Mouse (Mus musculus) stomach, postnatal 0 days (tissue): ENCODE results near the gene Cacnb4. TPM values are rescaled to one million over a fixed set of nuclear protein-coding genes. Genes with fewer than 3 reads are reported as not detected.
A peak's percentile ranks its signal among the peaks of the same experiment; 100 is the strongest.

ENCODE experiments used
- ATAC-seq: fragments of 200-750 bp; cut with Nextera tagmentation; 2 replicates; pipeline ENCODE4 v1.8.0; 2017; ENCODE audit not compliant: low FRiP score, low TSS enrichment
- DNase-seq: peaks from one replicate; pipeline ENCODE4 v3.0.0-alpha.2; 2016; ENCODE audit warnings: low spot score
- H3K27ac ChIP-seq: fragments of 300-500 bp; sonication (generic); replicated peaks from 2 replicates; pipeline ENCODE4 v1.5.1; 2014; ENCODE audit warnings: mild to moderate bottlenecking, control low read depth
- H3K27me3 ChIP-seq: fragments of 300-500 bp; sonication (generic); 2 replicates; pipeline ENCODE4 v1.6.1; 2014; ENCODE audit warnings: low read length; ENCODE audit not compliant: control insufficient read depth, insufficient read depth
- H3K36me3 ChIP-seq: fragments of 300-500 bp; sonication (generic); 2 replicates; pipeline ENCODE4 v1.6.1; 2014; ENCODE audit warnings: low read length, mixed read lengths; ENCODE audit not compliant: control insufficient read depth, insufficient read depth
- H3K4me1 ChIP-seq: fragments of 300-500 bp; sonication (generic); replicated peaks from 2 replicates; pipeline ENCODE4 v1.6.1; 2014; ENCODE audit warnings: antibody characterized with exemption; ENCODE audit not compliant: control insufficient read depth, insufficient read depth
- H3K4me2 ChIP-seq: fragments of 300-500 bp; sonication (generic); replicated peaks from 2 replicates; pipeline ENCODE4 v1.6.1; 2014; ENCODE audit warnings: low read depth, mild to moderate bottlenecking, control low read depth, moderate library complexity
- H3K4me3 ChIP-seq: fragments of 300-500 bp; sonication (generic); 2 replicates; pipeline ENCODE4 v1.5.1; 2014; ENCODE audit warnings: low read depth, low read length, control low read depth
- H3K9ac ChIP-seq: fragments of 300-500 bp; sonication (generic); 2 replicates; pipeline ENCODE4 v1.6.1; 2014; ENCODE audit warnings: mild to moderate bottlenecking, low read length, control low read depth, mixed read lengths
- H3K9me3 ChIP-seq: fragments of 300-500 bp; sonication (generic); 2 replicates; pipeline ENCODE4 v1.6.1; 2016; ENCODE audit warnings: low read length; ENCODE audit not compliant: control insufficient read depth
- CTCF ChIP-seq: IDR thresholded peaks from 2 replicates; pipeline ENCODE4 v1.5.1; 2016; ENCODE audit warnings: antibody characterized with exemption, low read depth, mild to moderate bottlenecking, moderate library complexity
- EP300 ChIP-seq: optimal IDR thresholded peaks from 2 replicates; pipeline ENCODE3; 2016; ENCODE audit warnings: antibody characterized with exemption
- WGBS: fragments of 180-500 bp; shearing (Covaris S2); extraction: QIAGEN DNeasy Blood & Tissue Kit; methylation state at CpG from one replicate; pipeline ENCODE4 v1.1.7; 2014; 5-methylcytosine and 5-hydroxymethylcytosine counted together
- polyA plus RNA-seq: library from polyadenylated mRNA; unstranded; fragments of >200 nt; fragmentation: Nextera tagmentation; extraction: Ambion mirVana; gene quantifications from 2 replicates; pipeline ENCODE4 v1.2.1, GENCODE M21; 2015

The Cacnb4 gene
- polyA plus RNA-seq, 1 experiment from 2014 or later: 0.93 TPM

DNA sequence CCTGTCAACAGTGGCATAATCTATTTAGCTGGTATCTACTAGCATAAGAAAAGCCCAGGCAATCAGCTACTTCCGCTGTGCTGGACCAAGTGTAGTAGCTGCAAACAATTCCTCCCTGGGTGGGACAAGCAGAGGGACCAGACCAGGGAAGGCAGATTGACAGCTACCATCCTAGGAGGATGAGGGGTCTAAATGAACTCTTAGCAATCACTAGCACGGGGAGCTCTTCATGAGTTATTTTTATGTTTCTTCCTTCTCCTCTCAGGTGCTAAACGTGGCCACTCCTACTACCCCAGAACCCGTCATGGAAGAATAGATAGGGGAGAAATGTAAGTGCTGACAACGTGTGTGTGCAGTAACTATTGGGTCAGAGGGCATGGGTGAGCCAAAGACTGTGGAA lies 105.8 kb downstream of the Cacnb4 start:
- no peak overlapping the region for H3K9ac ChIP-seq
- H3K9me3 ChIP-seq: no peaks in the 10 kb centered on the region
- DNase-seq (no peak), ATAC-seq (no peak)
- no peaks in the 10 kb centered on the region for H3K36me3 ChIP-seq
- H3K4me2 ChIP-seq: no peak overlapping the region
- TF ChIP-seq CTCF (no peak), EP300 (no peak)
- no peaks in the 10 kb centered on the region for H3K4me1 ChIP-seq
- H3K27me3 ChIP-seq: no peaks in the 10 kb centered on the region
- no peak overlapping the region for H3K27ac ChIP-seq
- no peak overlapping the region for H3K4me3 ChIP-seq
- 69% methylated on average over 5 of the region's 5 CpGs for WGBS

- DNase-seq (no peak), ATAC-seq (no peak)
- WGBS: 77% methylated on average over 11 of the region's 11 CpGs
- H3K4me2 ChIP-seq: no peak overlapping the region
- no peaks in the 10 kb centered on the region for H3K4me1 ChIP-seq
- no peaks in the 10 kb centered on the region for H3K9me3 ChIP-seq
- no peak overlapping the region for H3K9ac ChIP-seq
- H3K27me3 ChIP-seq: no peaks in the 10 kb centered on the region
- no peaks in the 10 kb centered on the region for H3K36me3 ChIP-seq
- no peak overlapping the region for H3K4me3 ChIP-seq
- TF ChIP-seq CTCF (no peak), EP300 (no peak)
- no peak overlapping the region for H3K27ac ChIP-seq
These were observed 106.5 kb downstream of the Cacnb4 start for GRCm38 (mm10) chr2:52570171-52570570.

DNA sequence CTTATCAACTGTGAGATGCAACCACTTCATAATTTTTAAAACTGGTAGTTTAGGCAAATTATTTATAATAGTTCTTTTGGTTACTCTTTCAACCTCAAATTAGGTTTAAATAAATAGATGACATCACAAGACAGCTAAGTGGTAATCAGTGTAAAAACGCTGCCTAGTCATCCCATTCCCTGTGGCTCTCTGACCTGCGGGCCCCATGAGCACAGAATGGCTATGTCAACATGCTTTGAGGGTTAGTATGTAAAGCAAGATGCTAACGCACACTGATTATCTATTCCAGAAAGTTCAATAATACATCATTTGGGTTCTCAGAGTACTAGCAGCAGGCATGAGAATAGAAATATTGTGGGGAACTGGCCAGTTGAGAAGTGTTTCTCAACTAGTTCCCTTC lies 108.5 kb downstream of the Cacnb4 start:
- H3K4me3 ChIP-seq: no peak overlapping the region
- H3K27me3 ChIP-seq: no peaks in the 10 kb centered on the region
- 48% methylated on average over 3 of the region's 3 CpGs for WGBS
- H3K9ac ChIP-seq: no peak overlapping the region
- DNase-seq (no peak), ATAC-seq (no peak)
- H3K4me2 ChIP-seq: no peak overlapping the region
- H3K27ac ChIP-seq: no peak overlapping the region
- H3K4me1 ChIP-seq: no peaks in the 10 kb centered on the region
- no peaks in the 10 kb centered on the region for H3K36me3 ChIP-seq
- H3K9me3 ChIP-seq: no peaks in the 10 kb centered on the region
- no peak for TF ChIP-seq CTCF
- no peak for TF ChIP-seq EP300

DNA sequence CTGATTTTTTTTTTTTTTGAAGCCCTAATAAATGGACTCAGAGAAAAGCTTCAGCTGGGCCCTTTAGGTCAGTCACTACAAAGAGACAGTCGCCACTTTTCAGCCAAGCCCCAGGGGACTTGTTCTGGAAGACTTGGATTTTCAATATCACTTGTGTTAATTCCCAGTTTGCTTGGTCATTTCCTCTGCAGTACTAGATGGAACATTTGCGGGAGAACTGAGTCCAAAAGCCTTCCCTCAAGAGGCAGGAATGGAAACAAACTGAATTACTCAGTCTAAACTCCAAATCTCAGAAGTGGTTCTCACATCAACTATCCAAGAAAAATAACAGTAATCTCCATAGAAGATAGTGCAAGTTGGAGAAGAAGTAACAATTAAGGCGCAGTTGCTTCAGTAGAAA lies 109.2 kb downstream of the Cacnb4 start:
- Histone ChIP-seq H3K36me3 (no peaks in the 10 kb centered on the region), H3K27me3 (no peaks in the 10 kb centered on the region), H3K4me3 (no peak overlapping the region), H3K4me2 (no peak overlapping the region), H3K9me3 (no peaks in the 10 kb centered on the region), H3K27ac (no peak overlapping the region), H3K9ac (no peak overlapping the region), H3K4me1 (no peaks in the 10 kb centered on the region)
- 67% methylated on average over 3 of the region's 3 CpGs for WGBS
- no peak for TF ChIP-seq EP300
- peak; percentile 14; the same call in 1 of the 2 replicates for TF ChIP-seq CTCF
- ATAC-seq (no peak), DNase-seq (no peak)

DNA sequence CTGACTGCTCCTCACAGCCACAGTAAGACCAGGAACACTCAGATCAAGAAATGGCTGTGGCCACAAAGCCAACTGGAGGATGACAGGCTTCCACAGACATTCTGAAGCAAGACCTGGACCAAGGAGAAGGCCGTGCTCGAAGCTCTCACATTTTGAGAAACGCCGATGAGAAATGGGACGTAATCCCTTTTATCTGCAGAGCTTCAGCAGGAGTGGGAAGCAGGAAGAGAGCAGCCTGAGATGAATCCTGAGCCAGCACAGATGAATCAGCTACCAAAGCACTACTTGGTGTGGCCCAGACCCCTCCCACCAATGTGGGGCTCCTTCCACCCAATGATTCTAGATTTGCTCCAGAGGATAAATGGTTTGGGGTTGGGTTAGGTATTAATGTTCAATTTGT lies 113.4 kb downstream of the Cacnb4 start:
- Histone ChIP-seq H3K4me1 (no peaks in the 10 kb centered on the region), H3K9me3 (no peaks in the 10 kb centered on the region), H3K36me3 (no peaks in the 10 kb centered on the region), H3K9ac (no peak overlapping the region), H3K4me3 (no peak overlapping the region), H3K27ac (no peak overlapping the region), H3K4me2 (no peak overlapping the region), H3K27me3 (no peaks in the 10 kb centered on the region)
- TF ChIP-seq CTCF: no peak
- no peak for TF ChIP-seq EP300
- WGBS: 92% methylated on average over 5 of the region's 5 CpGs
- DNase-seq: no peak
- no peak for ATAC-seq

DNA sequence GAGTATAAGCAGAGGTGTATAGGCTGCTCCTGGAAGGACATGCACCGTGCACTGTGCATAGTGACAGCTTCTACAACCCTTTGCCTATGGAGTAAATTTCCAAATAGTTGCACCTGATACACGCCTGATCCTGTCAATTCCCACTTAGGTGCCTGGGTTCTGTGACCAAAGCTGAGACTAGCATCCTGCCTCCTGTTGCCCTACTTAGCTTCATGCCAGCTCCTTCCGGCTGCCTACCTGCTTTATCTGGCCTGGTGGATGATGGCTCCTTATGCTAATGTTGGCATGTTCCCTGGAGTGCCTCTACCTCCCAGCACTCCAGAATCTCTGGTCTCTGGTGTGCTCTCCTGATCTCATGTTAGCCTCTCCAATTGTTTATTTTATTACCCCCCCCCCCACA lies 114.3 kb downstream of the Cacnb4 start:
- DNase-seq (no peak), ATAC-seq (no peak)
- H3K9me3 ChIP-seq: no peaks in the 10 kb centered on the region
- H3K4me2 ChIP-seq: no peak overlapping the region
- H3K9ac ChIP-seq: no peak overlapping the region
- no peak overlapping the region for H3K27ac ChIP-seq
- H3K4me1 ChIP-seq: no peaks in the 10 kb centered on the region
- H3K36me3 ChIP-seq: no peaks in the 10 kb centered on the region
- TF ChIP-seq EP300: no peak
- TF ChIP-seq CTCF: no peak
- 96% methylated on average over 3 of the region's 3 CpGs for WGBS
- no peak overlapping the region for H3K4me3 ChIP-seq
- H3K27me3 ChIP-seq: no peaks in the 10 kb centered on the region
